Mouse (Mus musculus): Measurements from ENCODE around the gene Tbxas1. TPM values are rescaled to one million over a fixed set of nuclear protein-coding genes. Genes with fewer than 3 reads are reported as not detected.

The Tbxas1 gene
- total RNA-seq, 2 experiments from 2014 or later, result 3.0 to 3.3 TPM

DNA sequence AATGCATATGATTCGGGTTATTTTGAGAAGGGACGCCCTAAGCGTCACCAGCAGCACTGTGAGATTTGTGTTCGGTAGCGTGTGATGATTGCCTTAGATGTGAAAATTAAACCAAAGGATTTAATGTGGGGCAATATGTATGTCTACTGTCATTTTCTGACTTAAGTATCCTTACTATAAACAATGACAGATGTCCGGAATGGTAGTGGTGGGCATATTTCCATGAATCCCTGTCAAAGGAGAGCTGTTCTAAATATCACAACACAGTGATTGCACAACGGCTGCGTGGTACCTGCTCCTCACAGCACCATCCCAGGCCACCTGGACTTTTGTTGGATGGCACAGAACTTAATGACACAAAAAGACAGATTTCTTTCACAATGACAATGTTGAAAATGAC lies 69.2 kb downstream of the Tbxas1 start:
- intact Hi-C loops (cut with DNase I), result no loop called here
- no peak for DNase-seq (ENCODE audit: low spot score in 2 of 2)

DNA sequence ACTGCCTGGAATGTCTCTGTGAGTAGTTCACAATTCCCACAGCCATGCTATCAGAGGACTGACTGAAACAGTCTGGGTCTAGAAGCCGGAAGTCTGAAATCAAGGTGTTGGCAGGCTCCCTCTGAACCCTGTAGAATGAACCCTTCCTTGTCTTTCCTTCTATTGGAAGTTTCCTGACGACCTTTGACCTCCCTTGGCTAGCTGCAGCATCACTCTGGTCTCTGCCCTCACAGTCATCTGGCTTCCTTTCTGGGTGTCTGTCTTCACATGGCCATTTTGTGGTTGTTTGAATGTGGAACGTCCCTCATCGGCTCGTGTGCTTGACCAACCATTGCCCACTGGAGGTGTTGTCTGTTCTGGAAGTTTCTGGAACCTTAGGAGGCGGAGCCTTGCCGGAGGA lies 69.6 kb downstream of the Tbxas1 start:
- no peak for DNase-seq (ENCODE audit: low spot score in 2 of 2)
- intact Hi-C loops (cut with DNase I), result no loop called here

GRCm38 (mm10) chr6:38945681-38946080 lies 70.5 kb downstream of the Tbxas1 start:
- no peak for DNase-seq (ENCODE audit: low spot score in 2 of 2)
- intact Hi-C loops (cut with DNase I), result no loop called here

DNA sequence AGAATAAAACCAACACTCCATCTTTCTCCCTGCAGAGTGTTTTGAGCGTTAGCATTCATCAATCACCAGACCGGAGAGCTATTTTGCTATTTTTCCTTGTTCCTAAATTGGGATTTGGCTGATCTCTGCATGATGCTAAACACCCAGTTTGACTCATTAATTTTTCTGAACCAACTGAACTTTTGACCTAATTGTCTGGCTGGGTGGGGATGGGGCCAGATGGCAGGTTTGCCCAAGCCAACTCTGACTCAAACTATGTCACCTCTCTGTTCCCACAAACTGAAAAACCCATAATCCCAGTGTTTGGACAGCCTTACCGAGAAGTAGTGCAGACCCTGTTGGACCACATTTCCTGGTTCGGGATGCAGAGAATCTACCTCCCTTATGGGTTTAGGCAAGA lies 72.1 kb downstream of the Tbxas1 start:
- intact Hi-C loops (cut with DNase I), result no loop called here
- no peak for DNase-seq (ENCODE audit: low spot score in 2 of 2)

GRCm38 (mm10) chr6:38949683-38950161 lies 74.5 kb downstream of the Tbxas1 start:
- intact Hi-C loops (cut with DNase I), result no loop called here
- DNase-seq (ENCODE audit: low spot score in 2 of 2), result no peak

DNA sequence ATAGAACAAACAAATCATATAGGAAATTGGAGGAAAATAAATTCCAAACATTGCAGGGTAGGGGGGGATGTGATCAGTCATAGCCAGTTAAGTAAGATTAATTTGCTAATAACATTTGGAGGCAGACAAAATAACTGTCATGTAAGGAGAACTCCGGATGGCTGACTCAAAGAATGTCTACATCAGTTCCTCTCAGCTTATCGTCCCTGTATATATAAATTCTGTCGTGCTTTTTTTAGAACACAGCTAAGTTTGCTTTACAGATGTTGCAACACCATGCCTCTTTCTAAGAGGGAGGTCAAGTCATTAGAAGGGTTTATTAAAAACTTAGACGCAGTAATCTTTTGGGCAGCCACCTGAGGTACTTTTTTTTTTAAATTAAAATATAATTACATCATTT lies 75.1 kb downstream of the Tbxas1 start:
- no peak for DNase-seq (ENCODE audit: low spot score in 2 of 2)
- intact Hi-C loops (cut with DNase I), result no loop called here

- intact Hi-C loops (cut with DNase I), result no loop called here
Observed at GRCm38 (mm10) chr6:38950838-38951237, 75.6 kb downstream of the Tbxas1 start.

DNA sequence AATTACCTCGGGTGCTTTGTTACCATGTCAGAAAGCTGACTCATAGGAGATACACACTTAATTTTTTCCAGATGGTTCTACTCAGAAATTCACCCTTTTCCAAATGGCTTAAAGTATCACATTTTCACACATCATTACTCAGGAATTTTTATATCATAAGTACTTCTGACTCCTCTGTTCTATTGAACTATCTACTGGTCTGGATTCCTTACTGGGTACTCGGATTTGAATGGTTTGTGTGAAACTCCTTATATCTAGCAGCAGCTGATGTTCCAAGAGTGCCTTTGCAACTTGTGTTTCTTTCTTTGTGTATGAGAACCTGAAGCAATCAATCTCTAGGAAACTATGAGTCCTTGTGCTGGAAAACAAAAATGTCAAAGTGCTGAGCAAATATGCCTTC lies 81.4 kb downstream of the Tbxas1 start:
- intact Hi-C loops (cut with DNase I), result no loop called here

More at GRCm38 (mm10) chr6:38950838-38951237, 75.6 kb downstream of the Tbxas1 start:
- DNase-seq (ENCODE audit: low spot score in 2 of 2), result no peak

GRCm38 (mm10) chr6:38957246-38957645 lies 82.0 kb downstream of the Tbxas1 start:
- no peak for DNase-seq (ENCODE audit: low spot score in 2 of 2)
- intact Hi-C loops (cut with DNase I), result no loop called here

More for the DNA sequence above, 81.4 kb downstream of the Tbxas1 start:
- no peak for DNase-seq (ENCODE audit: low spot score in 2 of 2)

- intact Hi-C loops (cut with DNase I), result no loop called here
- DNase-seq (ENCODE audit: low spot score in 2 of 2), result no peak
Observed at GRCm38 (mm10) chr6:38959502-38959901, 84.3 kb downstream of the Tbxas1 start.

DNA sequence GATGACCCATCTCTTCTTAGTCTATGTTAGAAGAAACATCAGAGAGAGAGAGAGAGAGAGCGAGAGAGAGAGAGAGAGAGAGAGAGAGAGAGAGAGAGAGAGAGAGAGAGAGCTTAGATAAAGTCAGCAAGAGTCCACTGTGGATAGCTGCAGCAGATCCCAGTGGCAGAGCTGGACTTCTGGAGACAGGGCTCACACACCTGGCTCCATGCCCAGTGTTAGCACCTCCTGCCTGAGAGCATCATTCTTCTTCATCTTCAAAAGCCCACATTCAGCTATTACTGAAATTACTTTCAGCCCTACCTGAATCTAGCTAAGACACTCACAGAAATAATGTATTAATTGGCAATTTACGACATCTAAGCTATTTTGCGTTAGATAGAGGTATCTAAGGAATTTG lies 85.2 kb downstream of the Tbxas1 start:
- DNase-seq (ENCODE audit: low spot score in 2 of 2), result no peak
- intact Hi-C loops (cut with DNase I), result no loop called here

DNA sequence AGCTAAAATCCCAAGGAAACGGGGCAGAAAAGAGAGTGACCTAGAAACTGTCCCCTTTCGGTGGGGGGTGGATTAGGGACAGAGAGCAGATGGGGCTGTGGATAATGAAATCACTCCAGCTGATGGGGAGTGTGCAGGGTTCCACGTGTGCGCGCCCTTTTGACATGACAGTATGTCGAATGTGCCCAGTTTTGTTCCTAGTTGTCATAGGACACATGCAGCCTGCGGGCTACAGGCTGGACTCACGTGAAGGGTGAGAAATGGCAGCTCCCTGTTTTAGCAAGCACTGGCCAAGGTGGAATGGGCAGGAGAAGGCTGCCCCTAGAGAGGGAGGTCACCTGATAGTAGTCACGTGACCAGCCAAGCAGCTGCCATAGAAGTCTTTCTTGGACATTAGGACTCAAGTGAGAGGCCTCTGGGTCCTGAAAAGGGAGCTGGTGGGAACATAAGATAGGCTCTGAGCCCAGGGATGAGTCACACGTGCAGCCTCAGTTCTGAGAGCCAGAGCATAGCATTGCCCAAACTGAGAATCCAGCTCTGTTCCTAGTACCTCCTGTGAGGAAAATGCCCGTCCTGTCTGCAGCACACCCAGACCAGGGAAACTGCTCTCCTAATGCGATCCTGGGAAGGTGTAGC lies 85.7 kb downstream of the Tbxas1 start:
- intact Hi-C loops (cut with DNase I), result no loop called here
- peak; percentile 30 to 76 for DNase-seq (ENCODE audit: low spot score in 2 of 2)

DNA sequence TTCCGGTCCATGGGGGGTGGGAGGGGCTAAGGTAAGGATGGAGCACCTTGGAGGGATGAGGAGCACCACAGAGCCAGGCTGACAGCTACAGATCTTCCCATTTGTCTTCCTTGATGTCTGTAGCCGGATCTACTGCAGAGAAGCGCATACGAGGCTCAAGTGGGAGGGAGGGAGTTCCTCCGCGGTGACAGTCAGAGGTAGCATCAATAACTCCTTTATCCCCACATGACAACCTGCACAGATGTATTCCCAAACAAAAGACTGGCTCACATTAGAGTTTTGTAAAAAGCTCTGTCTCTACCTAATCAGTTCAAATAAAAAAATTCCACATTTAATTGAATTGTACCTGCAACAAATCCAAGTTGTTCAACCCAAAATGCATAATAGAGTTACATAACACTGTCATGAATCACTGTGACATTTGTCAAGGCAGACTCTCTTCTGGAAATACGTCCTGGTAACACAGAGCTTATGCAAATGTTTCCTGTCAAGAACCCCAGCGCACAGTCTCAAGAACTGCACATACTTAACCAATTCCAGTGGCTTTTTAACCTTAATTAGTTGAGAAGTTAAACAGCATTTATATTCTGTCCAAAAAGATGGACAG lies 86.3 kb downstream of the Tbxas1 start:
- intact Hi-C loops (cut with DNase I), result no loop called here
- DNase-seq (ENCODE audit: low spot score in 2 of 2), result peak in 1 of 2 experiments; percentile 18

DNA sequence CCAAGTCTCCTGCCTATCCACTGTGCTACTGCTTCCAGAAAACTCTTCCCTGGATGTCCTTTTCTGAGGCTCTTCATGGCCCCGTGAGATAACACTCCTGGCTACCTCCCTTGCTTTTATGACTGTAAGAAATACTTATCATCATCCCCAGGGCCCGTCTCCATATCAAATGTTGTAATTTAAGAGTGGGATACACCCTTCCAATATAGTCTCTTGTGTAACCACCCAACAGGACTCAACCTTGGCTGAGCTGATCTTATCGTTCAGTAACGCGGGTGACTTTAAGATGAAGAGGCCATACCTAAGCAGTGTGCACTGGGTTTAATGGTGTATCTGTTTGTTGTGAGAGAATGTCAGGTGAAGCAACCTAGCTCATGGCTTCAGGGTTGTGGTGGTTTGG lies 91.6 kb downstream of the Tbxas1 start:
- intact Hi-C loops (cut with DNase I), result no loop called here

GRCm38 (mm10) chr6:38967288-38967687 lies 92.1 kb downstream of the Tbxas1 start:
- DNase-seq (ENCODE audit: low spot score in 2 of 2), result no peak
- intact Hi-C loops (cut with DNase I), result no loop called here

More for the DNA sequence above, 91.6 kb downstream of the Tbxas1 start:
- DNase-seq (ENCODE audit: low spot score in 2 of 2), result no peak

DNA sequence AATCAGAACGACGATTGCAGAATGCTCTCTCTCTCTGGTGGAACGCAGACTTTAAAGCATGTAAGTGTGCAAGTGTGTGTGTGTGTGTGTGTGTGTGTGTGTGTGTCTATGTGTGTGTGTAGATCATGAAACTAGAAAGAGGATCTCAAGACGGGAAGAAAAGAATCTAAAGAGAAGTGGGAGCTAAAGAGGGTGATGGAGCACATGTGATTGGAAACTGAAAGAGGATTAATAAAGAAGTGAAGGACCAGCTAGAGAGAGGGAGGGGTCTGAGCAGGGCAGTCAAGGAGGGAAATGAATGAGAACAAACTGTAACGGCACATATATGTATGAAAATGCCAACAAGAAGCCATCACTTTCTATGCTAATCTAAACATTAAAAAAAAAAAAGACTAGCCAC lies 92.8 kb downstream of the Tbxas1 start:
- intact Hi-C loops (cut with DNase I), result no loop called here
- no peak for DNase-seq (ENCODE audit: low spot score in 2 of 2)

GRCm38 (mm10) chr6:38969944-38970740 lies 94.9 kb downstream of the Tbxas1 start:
- DNase-seq (ENCODE audit: low spot score in 2 of 2), result no peak
- intact Hi-C loops (cut with DNase I), result no loop called here

GRCm38 (mm10) chr6:38970759-38971158 lies 95.6 kb downstream of the Tbxas1 start:
- DNase-seq (ENCODE audit: low spot score in 2 of 2), result no peak
- intact Hi-C loops (cut with DNase I), result no loop called here

- intact Hi-C loops (cut with DNase I), result no loop called here
- DNase-seq (ENCODE audit: low spot score in 2 of 2), result no peak
Observed at GRCm38 (mm10) chr6:38972826-38973225, 97.6 kb downstream of the Tbxas1 start.

DNA sequence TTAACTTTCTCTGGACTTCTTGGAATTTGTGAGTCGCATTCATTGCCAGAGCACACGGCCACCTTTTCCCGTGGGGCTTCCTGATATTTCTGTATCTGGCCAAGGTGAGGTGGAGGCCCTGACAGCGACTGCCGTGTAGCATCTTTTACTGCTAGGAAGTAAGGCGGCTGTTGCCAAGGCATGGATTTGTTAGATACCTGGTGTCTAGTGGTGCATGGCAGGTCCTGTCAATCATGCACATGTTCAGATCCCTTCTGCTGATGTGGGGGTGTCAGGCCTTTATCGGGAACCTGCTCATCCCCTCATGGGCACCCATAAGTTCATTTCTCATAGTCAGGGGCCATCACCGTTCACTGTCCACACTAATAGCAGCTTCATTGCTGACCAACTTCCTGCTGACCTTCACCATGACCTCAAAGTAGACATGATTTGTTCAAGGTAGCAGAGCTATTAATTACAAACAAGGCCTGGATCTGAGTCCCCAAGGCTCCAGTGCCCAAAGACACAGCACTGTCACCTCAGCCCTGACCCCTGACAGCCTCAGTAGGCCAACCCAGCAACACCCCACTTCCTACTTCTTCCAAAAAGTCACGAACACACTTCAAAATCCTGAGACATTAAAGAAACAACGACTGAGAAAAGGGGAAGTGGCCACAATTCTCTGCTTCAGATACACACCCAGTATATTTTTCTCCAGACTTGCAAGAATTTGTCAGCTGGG lies 98.4 kb downstream of the Tbxas1 start:
- DNase-seq (ENCODE audit: low spot score in 2 of 2), result no peak
- intact Hi-C loops (cut with DNase I), result no loop called here
